Mouse (Mus musculus) urinary bladder, postnatal 14 days (tissue): ENCODE results near the gene Spin2g.
"Not testable (repeated sequence)": the region's sequence is repeated elsewhere in the genome, so short reads cannot be mapped to it uniquely, and the experiment has no call there.

Source experiments
- DNase-seq: peaks from one replicate; pipeline ENCODE4 v3.0.0; 2021; ENCODE audit warnings: low spot score

The Spin2g gene

GRCm38 (mm10) chrX:34238633-34239032, at the start of gene Spin2g:
Gene Spin2g (minus strand): TSS chrX:34238733.
- DNase-seq: not testable (repeated sequence)
